Mouse (Mus musculus) urinary bladder, postnatal 10 days (tissue): Measurements from ENCODE around the gene Zfp444.
"Not testable (repeated sequence)": the region's sequence is repeated elsewhere in the genome, so short reads cannot be mapped to it uniquely, and the experiment has no call there.

Experiments used
- DNase-seq: peaks from one replicate; pipeline ENCODE4 v3.0.0; 2022; ENCODE audit warnings: low spot score

The Zfp444 gene

GRCm38 (mm10) chr7:6214691-6215090 is 42.7 kb downstream of the Zfp444 start:
- DNase-seq: not testable (repeated sequence)

GRCm38 (mm10) chr7:6220147-6220546 is 48.1 kb downstream of the Zfp444 start:
- no peak for DNase-seq

GRCm38 (mm10) chr7:6221978-6222377 is 50.0 kb downstream of the Zfp444 start, which contains the start of gene Zscan5b:
Zscan5b (plus strand) TSS chr7:6222278.
- no peak for DNase-seq

GRCm38 (mm10) chr7:6228491-6228890 is 56.5 kb downstream of the Zfp444 start:
- DNase-seq: not testable (repeated sequence)

GRCm38 (mm10) chr7:6239787-6240186 is 67.8 kb downstream of the Zfp444 start:
- no peak for DNase-seq

- not testable (repeated sequence) for DNase-seq
Measured at GRCm38 (mm10) chr7:6240841-6241425, 68.9 kb downstream of the Zfp444 start.
